15 mouse cellular contexts compared by ENCODE assay signal in the genomic region with DNA sequence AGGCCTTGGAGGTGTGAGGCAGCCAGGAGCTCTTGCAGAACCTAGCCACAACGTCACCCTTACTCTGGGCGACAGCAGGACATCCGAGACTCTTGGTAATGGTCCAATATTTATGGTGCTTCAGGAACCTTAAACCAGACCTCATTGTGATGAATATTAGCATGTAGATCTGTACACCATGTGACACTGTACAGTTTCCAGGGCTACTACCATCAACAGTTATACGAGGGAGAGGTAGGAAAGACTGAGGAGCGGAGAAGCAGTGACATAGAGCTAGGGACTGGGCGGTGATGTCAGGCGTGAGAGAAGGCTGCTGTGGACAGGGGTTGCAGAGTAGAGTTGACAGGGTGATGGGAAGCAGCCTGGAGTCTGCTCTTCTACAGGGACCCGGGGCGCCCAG. TPM values are rescaled to one million over a fixed set of nuclear protein-coding genes. Genes with fewer than 3 reads are reported as not detected.
DNase-seq lines count a peak whose midpoint lies in the region; ATAC-seq lines count a peak whose summit lies in the region.
"Had no signal": no experiment of that assay in that cellular context is flagged by ENCODE, and none has a peak within 500 bp of the region (broad histone marks: within the 10 kb centered on the region; RNA-seq: fewer than 3 reads in every experiment).

No protein-coding gene starts in this region.

- H3K27ac ChIP-seq in forebrain, embryonic 13.5 days: no peak overlapping the region
- H3K27ac ChIP-seq in forebrain, embryonic 12.5 days: no peak overlapping the region
- no peak overlapping the region for H3K27ac ChIP-seq in hindbrain, embryonic 15.5 days (replicated peaks)
- H3K27ac ChIP-seq in hindbrain, embryonic 11.5 days (ENCODE audit: low read depth, low read length): no peak overlapping the region
- H3K27ac ChIP-seq in neural tube, embryonic 12.5 days: no peak overlapping the region
- H3K27ac ChIP-seq: embryonic facial prominence, embryonic 12.5 days had no signal

- no peak overlapping the region for H3K4me3 ChIP-seq in forebrain, embryonic 13.5 days
- H3K4me3 ChIP-seq in forebrain, embryonic 12.5 days (replicated peaks): no peak overlapping the region
- no peak overlapping the region for H3K4me3 ChIP-seq in hindbrain, embryonic 15.5 days
- H3K4me3 ChIP-seq in hindbrain, embryonic 11.5 days (ENCODE audit: low read depth, low read length): no peak overlapping the region
- no peak overlapping the region for H3K4me3 ChIP-seq in neural tube, embryonic 12.5 days
- H3K4me3 ChIP-seq: embryonic facial prominence, embryonic 12.5 days; erythroblast, embryonic 14.5 days; heart, embryonic 12.5 days had no signal

- 92% methylated on average over 9 of the region's 9 CpGs for WGBS in forebrain, embryonic 13.5 days
- 95% methylated on average over 9 of the region's 9 CpGs for WGBS in forebrain, embryonic 12.5 days
- WGBS in hindbrain, embryonic 15.5 days: 92% methylated on average over 9 of the region's 9 CpGs
- 93% methylated on average over 9 of the region's 9 CpGs for WGBS in hindbrain, embryonic 11.5 days
- 92% methylated on average over 9 of the region's 9 CpGs for WGBS in neural tube, embryonic 12.5 days

- H3K27me3 ChIP-seq in forebrain, embryonic 13.5 days: no peaks in the 10 kb centered on the region
- H3K27me3 ChIP-seq in forebrain, embryonic 12.5 days: no peaks in the 10 kb centered on the region
- H3K27me3 ChIP-seq in hindbrain, embryonic 15.5 days: no peaks in the 10 kb centered on the region
- no peaks in the 10 kb centered on the region for H3K27me3 ChIP-seq in hindbrain, embryonic 11.5 days (ENCODE audit: control insufficient read depth, insufficient read depth, low read length)
- H3K27me3 ChIP-seq in neural tube, embryonic 12.5 days (replicated peaks): no peaks in the 10 kb centered on the region
- H3K27me3 ChIP-seq: CH12.LX; embryonic facial prominence, embryonic 12.5 days; heart, embryonic 12.5 days; megakaryocyte, embryonic 14.5 days had no signal

- peaks cover 21% of the 10 kb centered on the region; the same call in 1 of the 2 replicates for H3K36me3 ChIP-seq in forebrain, embryonic 13.5 days (ENCODE audit: poor library complexity, severe bottlenecking)
- peaks cover 13% of the 10 kb centered on the region for H3K36me3 ChIP-seq in forebrain, embryonic 12.5 days (replicated peaks)
- H3K36me3 ChIP-seq in hindbrain, embryonic 15.5 days: peaks cover 12% of the 10 kb centered on the region
- H3K36me3 ChIP-seq in hindbrain, embryonic 11.5 days (ENCODE audit: control insufficient read depth, insufficient read depth, low read length): no peaks in the 10 kb centered on the region
- H3K36me3 ChIP-seq in neural tube, embryonic 12.5 days: no peaks in the 10 kb centered on the region
- H3K36me3 ChIP-seq: embryonic facial prominence, embryonic 12.5 days had no signal

- no peaks in the 10 kb centered on the region for H3K9me3 ChIP-seq in forebrain, embryonic 13.5 days (replicated peaks)
- H3K9me3 ChIP-seq in forebrain, embryonic 12.5 days: no peaks in the 10 kb centered on the region
- no peaks in the 10 kb centered on the region for H3K9me3 ChIP-seq in hindbrain, embryonic 15.5 days
- no peaks in the 10 kb centered on the region for H3K9me3 ChIP-seq in hindbrain, embryonic 11.5 days (ENCODE audit: control insufficient read depth, low read length)
- no peaks in the 10 kb centered on the region for H3K9me3 ChIP-seq in neural tube, embryonic 12.5 days
- H3K9me3 ChIP-seq: embryonic facial prominence, embryonic 12.5 days; heart, embryonic 12.5 days; megakaryocyte, embryonic 14.5 days had no signal

- ATAC-seq in forebrain, embryonic 13.5 days: 0 out of 2 replicates have a peak, but pooled peaks have one; percentile 21
- no peak for ATAC-seq in forebrain, embryonic 12.5 days (ENCODE audit: low FRiP score)
- ATAC-seq in hindbrain, embryonic 15.5 days (ENCODE audit: low FRiP score, low read depth): peak; percentile 56; the same call in 1 of the 2 replicates
- ATAC-seq in hindbrain, embryonic 11.5 days (ENCODE audit: low FRiP score): no peak
- ATAC-seq in neural tube, embryonic 12.5 days (ENCODE audit: low FRiP score, low read depth): 0 out of 2 replicates have a peak, but pooled peaks have one; percentile 25

- no peak for DNase-seq in hindbrain, embryonic 11.5 days (ENCODE audit: low spot score)
- no peak for DNase-seq in neural tube, embryonic 10.5 days (ENCODE audit: extremely low spot score, low spot score)
- DNase-seq in ovary, postnatal 14 days (ENCODE audit: low spot score): no peak
- DNase-seq: liver; lung, adult 18-20 months; lung, postnatal 14 days had no signal

- H3K4me1 ChIP-seq in forebrain, embryonic 13.5 days: no peaks in the 10 kb centered on the region
- no peaks in the 10 kb centered on the region for H3K4me1 ChIP-seq in forebrain, embryonic 12.5 days
- no peaks in the 10 kb centered on the region for H3K4me1 ChIP-seq in hindbrain, embryonic 15.5 days (replicated peaks)
- H3K4me1 ChIP-seq in hindbrain, embryonic 11.5 days (replicated peaks; ENCODE audit: control insufficient read depth, insufficient read depth, low read length): no peaks in the 10 kb centered on the region
- no peaks in the 10 kb centered on the region for H3K4me1 ChIP-seq in neural tube, embryonic 12.5 days
- H3K4me1 ChIP-seq: embryonic facial prominence, embryonic 12.5 days; heart, embryonic 12.5 days had no signal

- no peak overlapping the region for H3K9ac ChIP-seq in forebrain, embryonic 13.5 days
- no peak overlapping the region for H3K9ac ChIP-seq in forebrain, embryonic 12.5 days
- no peak overlapping the region for H3K9ac ChIP-seq in hindbrain, embryonic 15.5 days
- H3K9ac ChIP-seq in hindbrain, embryonic 11.5 days (ENCODE audit: low read depth, low read length): no peak overlapping the region
- no peak overlapping the region for H3K9ac ChIP-seq in neural tube, embryonic 12.5 days
- H3K9ac ChIP-seq: embryonic facial prominence, embryonic 12.5 days; heart, embryonic 12.5 days had no signal

- no peak overlapping the region for H3K4me2 ChIP-seq in forebrain, embryonic 13.5 days
- no peak overlapping the region for H3K4me2 ChIP-seq in forebrain, embryonic 12.5 days
- H3K4me2 ChIP-seq in hindbrain, embryonic 15.5 days: no peak overlapping the region
- H3K4me2 ChIP-seq in hindbrain, embryonic 11.5 days (replicated peaks; ENCODE audit: low read depth, low read length): no peak overlapping the region
- no peak overlapping the region for H3K4me2 ChIP-seq in neural tube, embryonic 12.5 days (replicated peaks)
- H3K4me2 ChIP-seq: embryonic facial prominence, embryonic 12.5 days; heart, embryonic 12.5 days had no signal

RNA-seq across cellular contexts. Expression of a gene that starts 26.9 kb away (rescaled TPM):
- 49.1 and 52.6 TPM in 2 replicates for polyA plus RNA-seq in forebrain, embryonic 13.5 days (2015; fragmentation: Nextera tagmentation; extraction: Ambion mirVana)
- polyA plus RNA-seq in forebrain, embryonic 12.5 days (2016; fragmentation: Nextera tagmentation; extraction: Ambion mirVana): 42.1 and 44.8 TPM in 2 replicates
- polyA plus RNA-seq in hindbrain, embryonic 15.5 days (2015; fragmentation: Nextera tagmentation; extraction: Ambion mirVana): 343 and 371 TPM in 2 replicates
- polyA plus RNA-seq in hindbrain, embryonic 11.5 days (2014; fragmentation: Nextera tagmentation; extraction: Ambion mirVana): 36.5 and 43.1 TPM in 2 replicates
- 67.1 and 72.7 TPM in 2 replicates for polyA plus RNA-seq in neural tube, embryonic 12.5 days (2016; fragmentation: Nextera tagmentation; extraction: Ambion mirVana)
- polyA plus RNA-seq: erythroblast, embryonic 14.5 days had no signal

RNA-seq across cellular contexts. Expression of a gene that starts 48.7 kb away (rescaled TPM):
- 14.6 and 15.0 TPM in 2 replicates for polyA plus RNA-seq in forebrain, embryonic 13.5 days (2015; fragmentation: Nextera tagmentation; extraction: Ambion mirVana)
- polyA plus RNA-seq in forebrain, embryonic 12.5 days (2016; fragmentation: Nextera tagmentation; extraction: Ambion mirVana): 15.8 and 15.9 TPM in 2 replicates
- polyA plus RNA-seq in hindbrain, embryonic 15.5 days (2015; fragmentation: Nextera tagmentation; extraction: Ambion mirVana): 36.5 and 37.5 TPM in 2 replicates
- 5.6 and 9.7 TPM in 2 replicates for polyA plus RNA-seq in hindbrain, embryonic 11.5 days (2014; fragmentation: Nextera tagmentation; extraction: Ambion mirVana)
- 15.9 and 16.4 TPM in 2 replicates for polyA plus RNA-seq in neural tube, embryonic 12.5 days (2016; fragmentation: Nextera tagmentation; extraction: Ambion mirVana)

Comparison
In these comparisons a context has a peak if more than half of its experiments do, and no peak if none do; other contexts are left out.
1. ATAC-seq: peak in forebrain, embryonic 13.5 days (single experiment), hindbrain, embryonic 15.5 days (single experiment) and neural tube, embryonic 12.5 days (single experiment); none in forebrain, embryonic 12.5 days (single experiment) and hindbrain, embryonic 11.5 days (single experiment).